Mouse (Mus musculus) neural tube, embryonic 14.5 days (tissue): ENCODE data around the gene Apc2. TPM values are rescaled to one million over a fixed set of nuclear protein-coding genes. Genes with fewer than 3 reads are reported as not detected.

Source experiments
- ATAC-seq: fragments of 200-750 bp; cut with Nextera tagmentation; 2 replicates; pipeline ENCODE4 v1.8.0; 2017; ENCODE audit warnings: low read depth, mild to moderate bottlenecking, moderate TSS enrichment, moderate library complexity
- H3K27ac ChIP-seq: fragments of 300-500 bp; sonication (generic); 2 replicates; pipeline ENCODE4 v1.5.1; 2014; ENCODE audit warnings: low read depth, mild to moderate bottlenecking, control low read depth, low read length, moderate library complexity, mixed read lengths
- H3K27me3 ChIP-seq: fragments of 300-500 bp; sonication (generic); 2 replicates; pipeline ENCODE4 v1.6.1; 2014; ENCODE audit warnings: low read length; ENCODE audit not compliant: control insufficient read depth, insufficient read depth
- H3K36me3 ChIP-seq: fragments of 300-500 bp; sonication (generic); 2 replicates; pipeline ENCODE4 v1.6.1; 2014; ENCODE audit warnings: low read length, mixed read lengths; ENCODE audit not compliant: control insufficient read depth, insufficient read depth
- H3K4me1 ChIP-seq: fragments of 300-500 bp; sonication (generic); 2 replicates; pipeline ENCODE4 v1.6.1; 2014; ENCODE audit warnings: low read length; ENCODE audit not compliant: control insufficient read depth, insufficient read depth
- H3K4me2 ChIP-seq: fragments of 300-500 bp; sonication (generic); 2 replicates; pipeline ENCODE4 v1.6.1; 2014; ENCODE audit warnings: mild to moderate bottlenecking, low read depth, low read length, control low read depth
- H3K4me3 ChIP-seq: fragments of 300-500 bp; sonication (generic); 2 replicates; pipeline ENCODE4 v1.5.1; 2014; ENCODE audit warnings: low read depth, low read length, control low read depth, mixed read lengths
- H3K9ac ChIP-seq: fragments of 300-500 bp; sonication (generic); replicated peaks from 2 replicates; pipeline ENCODE4 v1.6.1; 2014; ENCODE audit warnings: low read depth, mild to moderate bottlenecking, control low read depth, low read length, mixed read lengths
- H3K9me3 ChIP-seq: fragments of 300-500 bp; sonication (generic); 2 replicates; pipeline ENCODE4 v1.6.1; 2016; ENCODE audit warnings: low read length; ENCODE audit not compliant: control insufficient read depth
- WGBS: fragments of 180-500 bp; shearing (Covaris S2); extraction: QIAGEN DNeasy Blood & Tissue Kit; methylation state at CpG from one replicate; pipeline ENCODE4 v1.1.7; 2014; 5-methylcytosine and 5-hydroxymethylcytosine counted together
- polyA plus RNA-seq: library from polyadenylated mRNA; unstranded; fragments of >200 nt; fragmentation: Nextera tagmentation; extraction: Ambion mirVana; gene quantifications from 2 replicates; pipeline ENCODE4 v1.2.1, GENCODE M21; 2014

Gene Apc2
- polyA plus RNA-seq, 1 experiment from 2014 or later, result 231 TPM

DNA sequence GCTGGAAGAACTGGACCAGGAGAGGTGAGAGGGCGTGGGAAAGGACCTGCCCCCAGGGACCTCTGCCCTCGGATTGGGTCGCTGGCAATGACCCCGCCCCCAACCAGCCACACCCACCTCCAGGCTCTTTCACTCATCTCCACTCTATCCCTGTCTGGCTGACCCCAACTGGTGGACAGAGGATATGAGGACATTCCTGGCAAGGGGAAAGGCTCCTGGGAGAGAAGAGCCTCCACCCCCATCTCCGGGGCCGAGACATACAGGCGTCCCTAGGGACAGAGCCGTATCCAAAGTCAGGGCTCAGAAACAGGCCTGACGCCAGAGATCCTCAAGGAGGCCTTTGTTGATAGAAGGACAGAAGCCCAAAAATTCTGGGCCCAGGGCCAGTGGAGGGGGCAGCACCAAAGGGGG, 6.7 kb downstream of the Apc2 start:
- no peak for ATAC-seq
- H3K9ac ChIP-seq, result peak overlapping the region; percentile 99
- H3K9me3 ChIP-seq, result no peaks in the 10 kb centered on the region
- WGBS, result 16% methylated on average over 9 of the region's 9 CpGs
- no peaks in the 10 kb centered on the region for H3K27me3 ChIP-seq
- H3K27ac ChIP-seq, result peak overlapping the region; percentile 99
- H3K4me3 ChIP-seq, result peak overlapping the region; percentile 70
- peaks cover 42% of the 10 kb centered on the region for H3K36me3 ChIP-seq
- H3K4me1 ChIP-seq, result peaks cover 37% of the 10 kb centered on the region
- peak overlapping the region; percentile 76 for H3K4me2 ChIP-seq

- peak overlapping the region; percentile 34; the same call in 1 of the 2 replicates for H3K9ac ChIP-seq
- H3K4me1 ChIP-seq, result peaks cover 25% of the 10 kb centered on the region
- peaks cover 62% of the 10 kb centered on the region for H3K36me3 ChIP-seq
These were observed 8.7 kb downstream of the Apc2 start for GRCm38 (mm10) chr10:80304458-80304857.

GRCm38 (mm10) chr10:80304862-80305261, 9.1 kb downstream of the Apc2 start:
- Histone ChIP-seq H3K4me3 (0 out of 2 replicates have a peak overlapping the region, but pooled peaks have one; percentile 7), H3K9ac (0 out of 2 replicates have a peak overlapping the region, but pooled peaks have one; percentile 34), H3K27me3 (no peaks in the 10 kb centered on the region), H3K4me2 (peak overlapping the region; percentile 29; the same call in 1 of the 2 replicates), H3K27ac (no peak overlapping the region), H3K36me3 (peaks cover 64% of the 10 kb centered on the region), H3K4me1 (peaks cover 25% of the 10 kb centered on the region), H3K9me3 (no peaks in the 10 kb centered on the region)
- ATAC-seq, result no peak
- 16% methylated on average over 25 of the region's 25 CpGs for WGBS

More at GRCm38 (mm10) chr10:80304458-80304857, 8.7 kb downstream of the Apc2 start:
- Histone ChIP-seq H3K27ac (no peak overlapping the region), H3K9me3 (no peaks in the 10 kb centered on the region), H3K27me3 (no peaks in the 10 kb centered on the region), H3K4me2 (peak overlapping the region; percentile 29; the same call in 1 of the 2 replicates), H3K4me3 (0 out of 2 replicates have a peak overlapping the region, but pooled peaks have one; percentile 7)
- no peak for ATAC-seq
- 25% methylated on average over 12 of the region's 12 CpGs for WGBS

DNA sequence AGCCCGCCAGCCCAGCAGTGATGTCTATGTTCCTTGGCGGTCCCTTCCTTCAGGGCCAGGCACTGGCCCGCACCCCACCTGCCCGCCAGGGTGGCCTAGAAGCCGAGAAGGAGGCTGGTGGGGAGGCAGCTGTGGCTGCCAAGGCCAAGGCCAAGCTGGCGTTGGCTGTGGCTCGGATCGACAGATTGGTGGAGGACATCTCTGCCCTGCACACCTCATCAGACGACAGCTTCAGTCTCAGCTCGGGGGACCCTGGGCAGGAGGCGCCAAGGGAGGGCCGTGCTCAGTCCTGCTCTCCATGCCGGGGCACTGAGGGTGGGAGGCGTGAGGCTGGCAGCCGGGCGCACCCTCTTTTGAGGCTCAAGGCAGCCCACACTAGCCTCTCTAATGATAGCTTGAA, 15.8 kb downstream of the Apc2 start:
- WGBS, result 83% methylated on average over 13 of the region's 16 CpGs
- Histone ChIP-seq H3K27ac (no peak overlapping the region), H3K9ac (no peak overlapping the region), H3K9me3 (no peaks in the 10 kb centered on the region), H3K4me1 (peaks cover 5% of the 10 kb centered on the region), H3K4me3 (no peak overlapping the region), H3K4me2 (no peak overlapping the region), H3K36me3 (peaks cover 98% of the 10 kb centered on the region), H3K27me3 (no peaks in the 10 kb centered on the region)
- ATAC-seq, result no peak

DNA sequence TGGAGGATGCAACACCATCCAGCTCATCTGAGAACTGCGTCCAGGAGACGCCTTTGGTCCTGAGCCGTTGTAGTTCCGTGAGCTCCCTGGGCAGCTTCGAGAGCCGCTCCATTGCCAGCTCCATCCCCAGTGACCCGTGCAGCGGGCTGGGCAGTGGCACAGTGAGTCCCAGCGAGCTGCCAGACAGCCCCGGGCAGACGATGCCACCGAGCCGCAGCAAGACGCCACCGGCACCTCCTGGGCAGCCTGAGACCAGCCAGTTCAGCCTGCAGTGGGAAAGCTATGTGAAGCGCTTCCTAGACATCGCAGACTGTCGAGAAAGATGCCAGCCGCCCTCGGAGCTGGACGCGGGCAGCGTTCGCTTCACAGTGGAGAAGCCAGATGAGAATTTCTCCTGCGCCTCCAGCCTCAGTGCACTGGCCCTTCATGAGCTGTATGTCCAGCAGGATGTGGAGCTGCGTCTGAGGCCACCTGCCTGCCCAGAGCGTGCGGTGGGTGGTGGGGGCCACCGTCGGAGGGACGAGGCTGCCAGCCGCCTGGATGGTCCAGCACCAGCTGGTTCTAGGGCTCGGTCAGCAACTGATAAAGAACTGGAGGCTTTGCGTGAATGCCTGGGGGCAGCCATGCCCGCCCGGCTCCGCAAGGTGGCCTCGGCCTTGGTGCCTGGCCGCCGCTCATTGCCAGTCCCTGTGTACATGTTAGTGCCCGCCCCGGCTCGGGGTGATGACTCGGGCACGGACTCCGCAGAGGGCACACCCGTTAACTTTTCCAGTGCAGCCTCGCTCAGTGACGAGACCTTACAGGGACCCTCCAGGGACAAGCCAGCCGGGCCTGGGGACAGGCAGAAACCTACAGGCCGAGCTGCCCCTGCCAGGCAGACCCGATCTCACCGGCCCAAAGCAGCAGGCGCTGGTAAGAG, 17.1 kb downstream of the Apc2 start:
- Histone ChIP-seq H3K4me3 (no peak overlapping the region), H3K27ac (no peak overlapping the region), H3K9ac (no peak overlapping the region), H3K9me3 (no peaks in the 10 kb centered on the region), H3K4me2 (no peak overlapping the region), H3K36me3 (peaks cover 98% of the 10 kb centered on the region), H3K4me1 (peaks cover 5% of the 10 kb centered on the region), H3K27me3 (no peaks in the 10 kb centered on the region)
- WGBS, result 62% methylated on average over 54 of the region's 54 CpGs
- no peak for ATAC-seq

- Histone ChIP-seq H3K27me3 (no peaks in the 10 kb centered on the region), H3K4me1 (peaks cover 5% of the 10 kb centered on the region), H3K9ac (no peak overlapping the region), H3K27ac (no peak overlapping the region), H3K4me3 (no peak overlapping the region), H3K4me2 (no peak overlapping the region), H3K36me3 (peaks cover 94% of the 10 kb centered on the region), H3K9me3 (no peaks in the 10 kb centered on the region)
- WGBS, result 44% methylated on average over 20 of the region's 20 CpGs
- ATAC-seq, result no peak
These were observed 17.9 kb downstream of the Apc2 start for GRCm38 (mm10) chr10:80313627-80314201.

- Histone ChIP-seq H3K9me3 (no peaks in the 10 kb centered on the region), H3K27me3 (no peaks in the 10 kb centered on the region), H3K27ac (no peak overlapping the region), H3K36me3 (peaks cover 86% of the 10 kb centered on the region), H3K4me1 (peaks cover 10% of the 10 kb centered on the region), H3K4me2 (no peak overlapping the region), H3K4me3 (no peak overlapping the region), H3K9ac (no peak overlapping the region)
- no peak for ATAC-seq
- WGBS, result 58% methylated on average over 16 of the region's 16 CpGs
These were observed 18.8 kb downstream of the Apc2 start for GRCm38 (mm10) chr10:80314494-80315001.

GRCm38 (mm10) chr10:80315315-80315714, 19.5 kb downstream of the Apc2 start:
- WGBS, result 49% methylated on average over 27 of the region's 27 CpGs
- H3K9me3 ChIP-seq, result no peaks in the 10 kb centered on the region
- H3K9ac ChIP-seq, result no peak overlapping the region
- no peaks in the 10 kb centered on the region for H3K27me3 ChIP-seq
- ATAC-seq, result no peak
- H3K27ac ChIP-seq, result no peak overlapping the region
- H3K4me1 ChIP-seq, result peaks cover 12% of the 10 kb centered on the region
- no peak overlapping the region for H3K4me2 ChIP-seq
- peaks cover 80% of the 10 kb centered on the region for H3K36me3 ChIP-seq
- no peak overlapping the region for H3K4me3 ChIP-seq
